Mouse (Mus musculus) lung, postnatal 0 days (tissue): ENCODE data around the gene Trpv2.

Source experiments
- CTCF ChIP-seq: IDR thresholded peaks from 2 replicates; pipeline ENCODE4 v1.5.1; 2016; ENCODE audit warnings: antibody characterized with exemption, mild to moderate bottlenecking
- EP300 ChIP-seq: IDR thresholded peaks from 2 replicates; pipeline ENCODE4 v1.6.1; 2016; ENCODE audit warnings: antibody characterized with exemption, mild to moderate bottlenecking, control low read depth

DNA sequence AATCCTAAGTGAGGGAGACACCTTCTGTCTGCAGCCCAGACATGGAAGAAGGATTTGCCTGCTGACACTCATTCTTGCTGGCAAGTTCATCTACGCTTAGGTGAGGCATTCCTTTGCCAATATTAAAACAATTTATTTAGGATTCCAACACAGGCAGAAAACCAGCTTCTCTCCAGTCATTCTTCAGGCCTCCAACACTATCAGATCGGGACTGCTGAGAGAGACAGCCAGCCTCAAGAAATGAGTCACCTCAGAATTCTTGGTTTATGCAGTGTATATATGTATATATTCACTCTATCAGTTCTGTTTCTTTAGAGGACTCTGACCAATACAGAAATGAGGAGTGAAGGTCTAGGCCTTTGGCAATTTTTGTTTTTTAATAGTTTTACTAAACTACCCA is 10.7 kb upstream of the Trpv2 start:
- TF ChIP-seq EP300 (no peak), CTCF (no peak)
